Mouse (Mus musculus) forebrain, embryonic 11.5 days (tissue): ENCODE measurements around the gene Tbc1d2. TPM values are rescaled to one million over a fixed set of nuclear protein-coding genes. Genes with fewer than 3 reads are reported as not detected.
"Not testable (repeated sequence)": the region's sequence is repeated elsewhere in the genome, so short reads cannot be mapped to it uniquely, and the experiment has no call there.

Source experiments
- ATAC-seq: fragments of 200-750 bp; cut with Nextera tagmentation; replicated peaks from 2 replicates; pipeline ENCODE4 v1.8.0; 2017; ENCODE audit warnings: moderate TSS enrichment; ENCODE audit not compliant: low FRiP score
- DNase-seq: peaks from one replicate; pipeline ENCODE4 v3.0.0-alpha.2; 2017; ENCODE audit warnings: low spot score
- H3K27ac ChIP-seq: fragments of 300-500 bp; sonication (generic); 2 replicates; pipeline ENCODE4 v1.5.1; 2014; ENCODE audit warnings: low read depth, low read length
- H3K27me3 ChIP-seq: fragments of 300-500 bp; sonication (generic); 2 replicates; pipeline ENCODE4 v1.6.1; 2014; ENCODE audit warnings: mild to moderate bottlenecking, low read length, mixed read lengths; ENCODE audit not compliant: control insufficient read depth, insufficient read depth
- H3K36me3 ChIP-seq: fragments of 300-500 bp; sonication (generic); 2 replicates; pipeline ENCODE4 v1.6.1; 2014; ENCODE audit warnings: mild to moderate bottlenecking, low read length, moderate library complexity, mixed read lengths; ENCODE audit not compliant: control insufficient read depth, insufficient read depth
- H3K4me1 ChIP-seq: fragments of 300-500 bp; sonication (generic); replicated peaks from 2 replicates; pipeline ENCODE4 v1.6.1; 2014; ENCODE audit warnings: low read length, mixed read lengths; ENCODE audit not compliant: control insufficient read depth, insufficient read depth
- H3K4me2 ChIP-seq: fragments of 300-500 bp; sonication (generic); 2 replicates; pipeline ENCODE4 v1.6.1; 2014; ENCODE audit warnings: low read depth, mild to moderate bottlenecking, low read length, moderate library complexity, mixed read lengths; ENCODE audit not compliant: severe bottlenecking
- H3K4me3 ChIP-seq: fragments of 300-500 bp; sonication (generic); 2 replicates; pipeline ENCODE4 v1.5.1; 2014; ENCODE audit warnings: low read depth, low read length
- H3K9ac ChIP-seq: fragments of 300-500 bp; sonication (generic); 2 replicates; pipeline ENCODE4 v1.6.1; 2014; ENCODE audit warnings: low read length
- H3K9me3 ChIP-seq: fragments of 300-500 bp; sonication (generic); 2 replicates; pipeline ENCODE4 v1.6.1; 2016; ENCODE audit warnings: low read length, mixed read lengths; ENCODE audit not compliant: control insufficient read depth
- WGBS: fragments of 180-500 bp; shearing (Covaris S2); extraction: QIAGEN DNeasy Blood & Tissue Kit; methylation state at CpG from one replicate; pipeline ENCODE4 v1.1.7; 2014; 5-methylcytosine and 5-hydroxymethylcytosine counted together
- polyA plus RNA-seq: library from polyadenylated mRNA; unstranded; fragments of >200 nt; fragmentation: Nextera tagmentation; extraction: Ambion mirVana; gene quantifications from 2 replicates; pipeline ENCODE4 v1.2.1, GENCODE M21; 2014

Gene Tbc1d2
- polyA plus RNA-seq, 1 experiment from 2014 or later: 0.57 TPM

DNA sequence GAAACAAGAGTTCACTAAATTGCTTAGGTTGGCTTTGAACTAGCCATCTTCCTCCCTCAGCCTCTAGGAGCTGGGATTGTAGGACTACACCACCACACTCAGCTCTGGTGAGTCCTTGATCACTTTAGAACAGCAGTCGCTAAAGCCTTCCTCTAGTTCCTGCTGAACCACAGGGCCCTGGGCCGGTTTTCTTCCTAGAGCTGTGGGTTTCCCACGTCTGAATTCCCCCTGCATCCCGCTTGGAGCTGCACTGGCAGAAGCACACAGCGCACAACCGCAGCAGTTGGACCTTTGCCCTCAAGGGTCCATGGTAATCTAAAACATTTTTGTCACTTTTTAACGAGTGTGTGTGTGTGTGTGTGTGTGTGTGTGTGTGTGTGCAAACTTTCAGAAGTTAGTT, 47.3 kb downstream of the Tbc1d2 start:
- Histone ChIP-seq H3K4me2 (no peak overlapping the region), H3K9ac (no peak overlapping the region), H3K4me3 (no peak overlapping the region), H3K27me3 (peaks cover 16% of the 10 kb centered on the region), H3K27ac (no peak overlapping the region), H3K9me3 (no peaks in the 10 kb centered on the region), H3K36me3 (no peaks in the 10 kb centered on the region), H3K4me1 (no peaks in the 10 kb centered on the region; the same call in 1 of the 2 replicates)
- 60% methylated on average over 7 of the region's 7 CpGs for WGBS
- ATAC-seq: no peak
- no peak for DNase-seq

DNA sequence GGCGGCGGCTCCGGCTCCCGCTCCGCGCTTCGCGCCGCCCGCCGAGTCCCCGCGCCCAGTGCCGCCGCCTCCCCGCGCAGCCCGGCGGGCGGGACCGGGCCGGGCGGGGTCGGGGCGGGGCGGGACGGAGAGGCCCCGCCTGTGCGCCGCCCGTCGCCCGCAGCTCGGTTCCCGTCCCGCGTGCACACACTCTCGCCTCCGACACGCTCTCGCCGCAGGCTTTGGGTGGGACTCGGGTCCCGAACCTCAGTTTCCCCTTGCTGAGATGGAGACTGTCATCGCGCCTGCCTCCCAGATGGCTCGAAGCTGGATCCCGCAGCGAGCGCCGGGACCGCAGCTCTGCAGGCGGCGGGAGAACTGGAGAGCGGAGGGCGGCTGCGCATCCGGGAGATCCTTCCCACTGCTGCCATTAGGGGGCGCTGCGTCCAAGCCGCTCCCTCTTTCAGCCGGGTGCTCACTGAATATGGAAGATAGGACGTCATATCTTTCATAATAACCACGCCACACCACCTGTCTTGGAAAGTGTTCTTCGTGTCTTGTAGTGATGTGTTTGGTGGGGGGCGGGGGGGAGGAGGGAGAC, 48.1 kb downstream of the Tbc1d2 start, which contains the start of gene Coro2a:
TSS of gene Coro2a (minus strand) at position 359 of the 580 bp plus-strand sequence.
- peak within 1 kb of the TSS; percentile 97 for H3K4me2 ChIP-seq
- H3K4me1 ChIP-seq: no peaks in the 10 kb centered on the region; the same call in 1 of the 2 replicates
- H3K9me3 ChIP-seq: no peaks in the 10 kb centered on the region
- peak; percentile 70 for ATAC-seq
- peak within 1 kb of the TSS; percentile 56 for H3K4me3 ChIP-seq
- H3K27me3 ChIP-seq: peaks cover 16% of the 10 kb centered on the region
- no peaks in the 10 kb centered on the region for H3K36me3 ChIP-seq
- peak within 1 kb of the TSS; percentile 61 for H3K9ac ChIP-seq
- WGBS: under 1% methylated on average over 44 of the region's 66 CpGs
- H3K27ac ChIP-seq: no peak within 1 kb of the TSS
- DNase-seq: peak; percentile 93

DNA sequence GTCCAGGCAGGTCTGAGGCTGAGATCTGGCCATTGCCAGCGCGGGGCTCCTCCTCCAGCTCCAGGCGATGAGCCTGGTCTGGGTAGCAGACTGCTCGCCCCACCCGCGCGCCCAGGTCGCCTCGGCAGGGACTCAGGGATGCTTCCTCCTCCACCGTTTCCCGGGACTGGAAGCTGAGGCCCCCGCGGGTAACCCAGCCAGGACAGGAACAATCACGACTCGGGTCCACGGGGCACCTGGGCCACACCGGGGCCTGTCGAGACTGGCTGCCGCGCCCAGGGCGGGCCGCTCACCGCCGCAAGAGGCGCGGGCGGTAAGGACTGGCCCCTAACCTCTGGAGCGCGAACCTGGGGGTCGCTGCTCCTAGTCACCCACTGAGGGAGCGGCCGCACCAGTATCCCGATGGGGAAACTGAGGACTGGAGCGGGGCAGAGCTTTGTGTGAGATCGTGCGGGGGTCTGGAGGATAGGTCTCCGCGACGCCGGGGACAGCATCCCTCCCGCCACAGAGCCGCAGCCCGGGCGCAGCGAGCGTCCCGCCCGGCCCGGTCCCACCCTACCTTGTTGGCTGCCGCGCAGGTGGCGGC, 48.7 kb downstream of the Tbc1d2 start:
- peak; percentile 63 for ATAC-seq
- Histone ChIP-seq H3K9ac (peak overlapping the region; percentile 61), H3K27me3 (peaks cover 16% of the 10 kb centered on the region), H3K9me3 (no peaks in the 10 kb centered on the region), H3K4me2 (peak overlapping the region; percentile 97), H3K4me3 (peak overlapping the region; percentile 56), H3K36me3 (no peaks in the 10 kb centered on the region), H3K4me1 (no peaks in the 10 kb centered on the region; the same call in 1 of the 2 replicates), H3K27ac (no peak overlapping the region)
- DNase-seq: peak; percentile 73
- WGBS: under 1% methylated on average over 42 of the region's 52 CpGs

DNA sequence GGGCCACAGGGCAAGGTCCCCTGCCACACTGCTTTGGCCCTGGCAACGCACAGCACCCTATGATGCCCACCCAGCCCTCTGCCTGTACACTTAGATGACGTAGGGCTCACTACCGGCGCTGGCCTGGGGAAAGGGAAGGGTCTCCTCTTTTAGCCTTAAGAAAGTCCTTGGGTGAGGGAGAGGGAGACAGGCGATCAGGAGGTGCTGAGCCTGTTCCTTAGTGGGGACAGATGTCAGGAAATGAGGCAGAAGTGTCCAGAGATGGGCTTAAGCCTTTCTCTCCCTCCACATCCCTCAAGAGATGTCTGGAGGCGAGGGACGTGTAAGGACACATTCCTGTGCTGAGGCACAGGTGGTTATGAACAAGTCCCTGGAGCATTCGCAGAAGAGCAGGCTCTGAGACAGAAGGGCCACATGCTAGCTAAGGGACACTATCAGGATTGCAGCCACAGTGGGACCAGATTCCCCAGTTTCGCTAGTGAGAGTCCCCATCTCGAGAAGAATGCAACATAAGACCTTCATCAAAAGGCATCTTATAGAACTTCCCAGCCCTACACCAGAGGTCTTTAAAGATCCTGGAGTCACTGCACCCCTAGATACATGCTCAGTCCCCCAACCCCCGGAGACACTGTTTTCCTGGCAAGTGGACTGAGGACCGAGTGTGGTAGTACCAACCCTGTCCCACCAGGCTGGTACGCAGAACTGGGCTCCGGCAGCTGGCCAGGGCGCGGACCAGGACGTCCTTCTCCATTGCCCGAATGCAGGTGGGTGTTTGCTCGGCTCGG, 49.3 kb downstream of the Tbc1d2 start:
- Histone ChIP-seq H3K27ac (no peak overlapping the region), H3K4me3 (peak overlapping the region; percentile 56), H3K36me3 (no peaks in the 10 kb centered on the region), H3K9me3 (no peaks in the 10 kb centered on the region), H3K27me3 (peaks cover 16% of the 10 kb centered on the region), H3K4me1 (no peaks in the 10 kb centered on the region; the same call in 1 of the 2 replicates), H3K9ac (no peak overlapping the region), H3K4me2 (peak overlapping the region; percentile 97)
- ATAC-seq (peak; percentile 25), DNase-seq (no peak)
- WGBS: 42% methylated on average over 20 of the region's 20 CpGs

DNA sequence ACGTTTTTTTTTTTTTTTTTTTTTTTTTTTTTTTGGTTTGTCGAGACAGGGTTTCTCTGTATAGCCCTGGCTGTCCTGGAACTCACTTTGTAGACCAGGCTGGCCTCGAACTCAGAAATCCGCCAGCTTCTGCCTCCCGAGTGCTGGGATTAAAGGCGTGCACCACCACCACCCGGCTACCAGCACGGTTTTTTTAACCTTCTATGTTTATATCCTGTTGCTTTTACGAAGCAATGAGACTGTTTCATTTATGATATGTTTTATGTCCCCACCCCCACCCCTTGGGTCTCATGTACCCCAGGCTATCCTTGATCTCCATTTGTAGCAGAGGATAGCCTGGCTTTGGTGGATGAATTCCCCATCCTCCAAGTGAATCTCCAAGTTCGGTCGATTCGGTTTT, 50.4 kb downstream of the Tbc1d2 start:
- H3K4me3 ChIP-seq, H3K27ac ChIP-seq, H3K4me1 ChIP-seq, H3K36me3 ChIP-seq, ATAC-seq, DNase-seq, H3K9ac ChIP-seq, H3K4me2 ChIP-seq, H3K9me3 ChIP-seq: not testable (repeated sequence)
- WGBS: 82% methylated on average over 12 of the region's 12 CpGs
- peaks cover 16% of the 10 kb centered on the region for H3K27me3 ChIP-seq

DNA sequence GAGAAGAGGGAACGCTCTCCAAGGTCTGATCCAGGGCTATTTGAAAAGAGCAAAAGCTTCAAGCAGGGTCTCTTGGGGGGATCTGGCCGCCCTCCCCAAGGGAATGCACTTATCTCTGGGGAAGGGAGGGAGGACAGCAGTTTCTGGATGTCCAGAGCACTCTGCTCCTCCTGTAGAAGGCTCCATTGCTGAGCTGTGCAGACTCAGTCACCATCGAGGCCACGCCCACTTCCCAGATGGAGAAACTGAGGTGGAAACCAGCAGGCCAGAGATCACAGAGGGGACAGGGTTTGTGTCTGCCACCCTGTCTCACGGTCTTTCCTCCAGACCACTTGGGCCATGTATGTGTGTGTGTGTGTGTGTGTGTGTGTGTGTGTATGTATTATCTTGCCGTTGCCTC, 51.0 kb downstream of the Tbc1d2 start:
- Histone ChIP-seq H3K27me3 (peaks cover 16% of the 10 kb centered on the region), H3K4me3 (no peak overlapping the region), H3K27ac (no peak overlapping the region), H3K4me1 (no peaks in the 10 kb centered on the region; the same call in 1 of the 2 replicates), H3K4me2 (no peak overlapping the region), H3K9ac (no peak overlapping the region), H3K36me3 (no peaks in the 10 kb centered on the region), H3K9me3 (no peaks in the 10 kb centered on the region)
- WGBS: 78% methylated on average over 6 of the region's 6 CpGs
- ATAC-seq (no peak), DNase-seq (no peak)

DNA sequence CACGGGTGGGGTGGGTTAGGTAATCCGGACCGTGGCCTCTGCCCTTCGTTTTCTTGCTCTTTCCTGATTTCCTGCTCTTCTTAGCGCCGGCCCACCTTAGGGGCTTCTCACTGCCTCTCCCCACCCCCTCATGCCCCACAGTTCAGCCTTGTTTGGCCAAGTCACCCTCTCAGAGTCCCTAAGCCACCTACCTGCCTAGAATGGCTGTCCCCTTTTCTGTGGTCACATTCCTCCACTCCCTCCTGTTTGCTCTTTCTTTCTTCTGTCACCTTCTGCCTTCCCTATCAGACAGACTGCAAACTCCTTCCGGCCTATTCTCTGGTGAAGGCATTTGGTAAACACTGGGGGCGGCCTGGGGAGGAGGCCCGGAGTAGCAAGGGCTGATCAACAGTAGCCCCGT, 51.9 kb downstream of the Tbc1d2 start:
- Histone ChIP-seq H3K4me1 (no peaks in the 10 kb centered on the region; the same call in 1 of the 2 replicates), H3K4me3 (no peak overlapping the region), H3K27ac (no peak overlapping the region), H3K4me2 (no peak overlapping the region), H3K27me3 (peaks cover 16% of the 10 kb centered on the region), H3K9me3 (no peaks in the 10 kb centered on the region), H3K9ac (no peak overlapping the region), H3K36me3 (no peaks in the 10 kb centered on the region)
- WGBS: 70% methylated on average over 10 of the region's 10 CpGs
- ATAC-seq (no peak), DNase-seq (peak; percentile 34)

DNA sequence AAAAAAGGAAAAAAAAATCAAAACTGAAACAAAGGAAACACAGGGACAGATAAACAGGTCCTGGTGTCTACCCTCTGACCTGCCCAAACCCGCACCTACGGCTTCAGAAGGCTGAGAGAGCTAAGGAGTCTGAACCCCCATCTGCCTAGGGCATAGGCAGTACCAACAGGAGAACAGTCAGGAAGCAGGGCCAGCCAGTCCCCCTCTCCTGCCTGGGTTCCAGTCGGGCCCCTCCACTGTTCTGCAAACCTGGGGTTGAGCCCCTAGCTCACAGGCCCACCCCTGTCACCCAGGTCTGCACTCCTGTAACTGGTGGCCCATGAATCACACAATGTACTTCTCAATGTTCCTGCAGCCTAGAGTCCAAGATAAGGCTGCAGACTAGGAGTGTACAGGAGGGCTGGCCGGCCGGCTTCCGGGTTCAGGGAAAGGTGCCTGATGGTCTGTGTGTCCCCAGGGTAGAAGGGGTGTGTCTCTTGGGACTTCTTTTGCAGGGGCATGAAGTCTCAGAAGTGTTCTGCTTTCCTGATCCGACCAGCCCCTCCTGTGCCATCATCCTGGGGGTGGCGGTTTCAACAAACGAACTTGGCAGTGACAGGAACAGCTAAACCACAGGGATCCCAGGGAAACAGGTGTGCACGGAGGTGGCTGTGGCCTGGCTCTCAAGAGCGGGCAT, 52.6 kb downstream of the Tbc1d2 start:
- WGBS: 73% methylated on average over 11 of the region's 11 CpGs
- peaks cover 16% of the 10 kb centered on the region for H3K27me3 ChIP-seq
- H3K4me1 ChIP-seq: no peaks in the 10 kb centered on the region; the same call in 1 of the 2 replicates
- H3K4me3 ChIP-seq: no peak overlapping the region
- ATAC-seq (no peak), DNase-seq (peak; percentile 46)
- H3K36me3 ChIP-seq: no peaks in the 10 kb centered on the region
- H3K9ac ChIP-seq: no peak overlapping the region
- no peak overlapping the region for H3K27ac ChIP-seq
- H3K9me3 ChIP-seq: no peaks in the 10 kb centered on the region
- no peak overlapping the region for H3K4me2 ChIP-seq
